Mouse (Mus musculus) intestine, embryonic 16.5 days (tissue): Measurements from ENCODE around the gene Itga1. TPM values are rescaled to one million over a fixed set of nuclear protein-coding genes. Genes with fewer than 3 reads are reported as not detected.
A peak's percentile ranks its signal among the peaks of the same experiment; 100 is the strongest.

ENCODE experiments used
- ATAC-seq: fragments of 200-750 bp; cut with Nextera tagmentation; 2 replicates; pipeline ENCODE4 v1.8.0; 2017; ENCODE audit warnings: moderate TSS enrichment, moderate library complexity
- H3K27ac ChIP-seq: fragments of 300-500 bp; sonication (generic); 2 replicates; pipeline ENCODE4 v1.5.1; 2014; ENCODE audit warnings: mild to moderate bottlenecking, low read length
- H3K27me3 ChIP-seq: fragments of 300-500 bp; sonication (generic); replicated peaks from 2 replicates; pipeline ENCODE4 v1.6.1; 2014; ENCODE audit warnings: low read length, control low read depth, mixed read lengths; ENCODE audit not compliant: control insufficient read depth, insufficient read depth
- H3K36me3 ChIP-seq: fragments of 300-500 bp; sonication (generic); 2 replicates; pipeline ENCODE4 v1.6.1; 2014; ENCODE audit warnings: low read length, control low read depth; ENCODE audit not compliant: control insufficient read depth, insufficient read depth
- H3K4me1 ChIP-seq: fragments of 300-500 bp; sonication (generic); 2 replicates; pipeline ENCODE4 v1.6.1; 2014; ENCODE audit warnings: low read length, control low read depth, mixed read lengths; ENCODE audit not compliant: control insufficient read depth, insufficient read depth
- H3K4me2 ChIP-seq: fragments of 300-500 bp; sonication (generic); 2 replicates; pipeline ENCODE4 v1.6.1; 2014; ENCODE audit warnings: low read depth, low read length, control low read depth
- H3K4me3 ChIP-seq: fragments of 300-500 bp; sonication (generic); 2 replicates; pipeline ENCODE4 v1.5.1; 2014; ENCODE audit warnings: mild to moderate bottlenecking, low read length
- H3K9ac ChIP-seq: fragments of 300-500 bp; sonication (generic); 2 replicates; pipeline ENCODE4 v1.6.1; 2014; ENCODE audit warnings: low read depth, low read length
- H3K9me3 ChIP-seq: fragments of 300-500 bp; sonication (generic); 2 replicates; pipeline ENCODE4 v1.6.1; 2016; ENCODE audit warnings: low read length, control low read depth; ENCODE audit not compliant: control insufficient read depth
- WGBS: fragments of 180-500 bp; shearing (Covaris S2); extraction: QIAGEN DNeasy Blood & Tissue Kit; methylation state at CpG from one replicate; pipeline ENCODE4 v1.1.7; 2014; 5-methylcytosine and 5-hydroxymethylcytosine counted together
- polyA plus RNA-seq: library from polyadenylated mRNA; unstranded; fragments of >200 nt; fragmentation: Nextera tagmentation; extraction: Ambion mirVana; gene quantifications from 2 replicates; pipeline ENCODE4 v1.2.1, GENCODE M21; 2015

Itga1 gene
- polyA plus RNA-seq, 1 experiment from 2014 or later, result 15.4 TPM

- H3K9ac ChIP-seq, result no peak overlapping the region
- H3K4me1 ChIP-seq, result no peaks in the 10 kb centered on the region
- H3K4me2 ChIP-seq, result no peak overlapping the region
- no peaks in the 10 kb centered on the region for H3K27me3 ChIP-seq
- H3K36me3 ChIP-seq, result no peaks in the 10 kb centered on the region
- H3K9me3 ChIP-seq, result no peaks in the 10 kb centered on the region
- 87% methylated on average over 10 of the region's 10 CpGs for WGBS
- no peak overlapping the region for H3K4me3 ChIP-seq
- no peak overlapping the region for H3K27ac ChIP-seq
- ATAC-seq, result no peak
These were observed 4.4 kb upstream of the Itga1 start for GRCm38 (mm10) chr13:115106183-115106582.

- H3K9ac ChIP-seq, result no peak overlapping the region
- whole genome bisulfite sequencing, result 97% methylated on average over 2 of the region's 2 CpGs
- no peak overlapping the region for H3K4me3 ChIP-seq
- H3K36me3 ChIP-seq, result no peaks in the 10 kb centered on the region; the same call in 1 of the 2 replicates
- ATAC-seq, result no peak
- no peaks in the 10 kb centered on the region for H3K4me1 ChIP-seq
- no peaks in the 10 kb centered on the region for H3K27me3 ChIP-seq
- no peak overlapping the region for H3K27ac ChIP-seq
- H3K9me3 ChIP-seq, result no peaks in the 10 kb centered on the region
- no peak overlapping the region for H3K4me2 ChIP-seq
These were observed 990 bp upstream of the Itga1 start for GRCm38 (mm10) chr13:115102754-115103153.

GRCm38 (mm10) chr13:115100381-115101177, 1.2 kb downstream of the Itga1 start:
- Histone ChIP-seq H3K4me3 (peak overlapping the region; percentile 60), H3K4me2 (peak overlapping the region; percentile 80), H3K27me3 (no peaks in the 10 kb centered on the region), H3K27ac (peak overlapping the region; percentile 82), H3K36me3 (no peaks in the 10 kb centered on the region; the same call in 1 of the 2 replicates), H3K9me3 (no peaks in the 10 kb centered on the region), H3K9ac (peak overlapping the region; percentile 72), H3K4me1 (0 out of 2 replicates have a peak, but pooled peaks cover 3% of the 10 kb centered on the region)
- WGBS, result 44% methylated on average over 11 of the region's 11 CpGs
- ATAC-seq, result no peak

GRCm38 (mm10) chr13:115099381-115099780, 2.4 kb downstream of the Itga1 start:
- Histone ChIP-seq H3K27me3 (no peaks in the 10 kb centered on the region), H3K27ac (no peak overlapping the region), H3K4me1 (0 out of 2 replicates have a peak, but pooled peaks cover 3% of the 10 kb centered on the region), H3K4me3 (no peak overlapping the region), H3K9me3 (no peaks in the 10 kb centered on the region), H3K4me2 (0 out of 2 replicates have a peak overlapping the region, but pooled peaks have one; percentile 16), H3K9ac (no peak overlapping the region), H3K36me3 (no peaks in the 10 kb centered on the region; the same call in 1 of the 2 replicates)
- 84% methylated on average over 9 of the region's 9 CpGs for WGBS
- ATAC-seq, result no peak

- no peak for ATAC-seq
- Histone ChIP-seq H3K9me3 (no peaks in the 10 kb centered on the region), H3K4me2 (no peak overlapping the region)
These were observed 3.5 kb downstream of the Itga1 start for GRCm38 (mm10) chr13:115098227-115098626.

GRCm38 (mm10) chr13:115096965-115097364, 4.8 kb downstream of the Itga1 start:
- 0 out of 2 replicates have a peak, but pooled peaks cover 3% of the 10 kb centered on the region for H3K4me1 ChIP-seq
- no peak for ATAC-seq
- no peak overlapping the region for H3K27ac ChIP-seq
- H3K9me3 ChIP-seq, result no peaks in the 10 kb centered on the region
- no peaks in the 10 kb centered on the region for H3K27me3 ChIP-seq
- no peak overlapping the region for H3K4me3 ChIP-seq
- 60% methylated on average over 5 of the region's 5 CpGs for WGBS
- H3K4me2 ChIP-seq, result no peak overlapping the region
- H3K9ac ChIP-seq, result no peak overlapping the region
- H3K36me3 ChIP-seq, result no peaks in the 10 kb centered on the region; the same call in 1 of the 2 replicates

More at GRCm38 (mm10) chr13:115098227-115098626, 3.5 kb downstream of the Itga1 start:
- H3K4me3 ChIP-seq, result no peak overlapping the region
- 0 out of 2 replicates have a peak, but pooled peaks cover 3% of the 10 kb centered on the region for H3K4me1 ChIP-seq
- H3K9ac ChIP-seq, result no peak overlapping the region
- H3K36me3 ChIP-seq, result no peaks in the 10 kb centered on the region; the same call in 1 of the 2 replicates
- WGBS, result 83% methylated on average over 3 of the region's 3 CpGs
- no peaks in the 10 kb centered on the region for H3K27me3 ChIP-seq
- H3K27ac ChIP-seq, result no peak overlapping the region

GRCm38 (mm10) chr13:115096216-115096615, 5.5 kb downstream of the Itga1 start:
- H3K27ac ChIP-seq, result no peak overlapping the region
- H3K36me3 ChIP-seq, result no peaks in the 10 kb centered on the region; the same call in 1 of the 2 replicates
- H3K9me3 ChIP-seq, result no peaks in the 10 kb centered on the region
- H3K4me3 ChIP-seq, result no peak overlapping the region
- no peak for ATAC-seq
- H3K9ac ChIP-seq, result no peak overlapping the region
- no peak overlapping the region for H3K4me2 ChIP-seq
- H3K4me1 ChIP-seq, result 0 out of 2 replicates have a peak, but pooled peaks cover 3% of the 10 kb centered on the region
- WGBS, result 39% methylated on average over 2 of the region's 2 CpGs
- H3K27me3 ChIP-seq, result no peaks in the 10 kb centered on the region

GRCm38 (mm10) chr13:115095392-115095791, 6.4 kb downstream of the Itga1 start:
- Histone ChIP-seq H3K4me2 (no peak overlapping the region), H3K36me3 (no peaks in the 10 kb centered on the region; the same call in 1 of the 2 replicates), H3K27me3 (no peaks in the 10 kb centered on the region), H3K27ac (no peak overlapping the region), H3K4me3 (no peak overlapping the region), H3K9me3 (no peaks in the 10 kb centered on the region), H3K4me1 (peaks cover 11% of the 10 kb centered on the region; the same call in 1 of the 2 replicates), H3K9ac (no peak overlapping the region)
- WGBS, result 72% methylated on average over 2 of the region's 2 CpGs
- no peak for ATAC-seq

GRCm38 (mm10) chr13:115091511-115091910, 10.3 kb downstream of the Itga1 start:
- Histone ChIP-seq H3K4me3 (no peak overlapping the region), H3K9me3 (no peaks in the 10 kb centered on the region), H3K36me3 (peaks cover 6% of the 10 kb centered on the region), H3K4me1 (peaks cover 29% of the 10 kb centered on the region), H3K27ac (no peak overlapping the region), H3K4me2 (no peak overlapping the region), H3K27me3 (no peaks in the 10 kb centered on the region), H3K9ac (no peak overlapping the region)
- WGBS, result 75% methylated on average over 3 of the region's 3 CpGs
- no peak for ATAC-seq
